Mouse (Mus musculus): ENCODE results near the gene Mtmr6. TPM values are rescaled to one million over a fixed set of nuclear protein-coding genes. Genes with fewer than 3 reads are reported as not detected.

Gene Mtmr6
- polyA plus RNA-seq (2012; rRNA removed) = 9.5 and 10.2 TPM in 2 replicates

DNA sequence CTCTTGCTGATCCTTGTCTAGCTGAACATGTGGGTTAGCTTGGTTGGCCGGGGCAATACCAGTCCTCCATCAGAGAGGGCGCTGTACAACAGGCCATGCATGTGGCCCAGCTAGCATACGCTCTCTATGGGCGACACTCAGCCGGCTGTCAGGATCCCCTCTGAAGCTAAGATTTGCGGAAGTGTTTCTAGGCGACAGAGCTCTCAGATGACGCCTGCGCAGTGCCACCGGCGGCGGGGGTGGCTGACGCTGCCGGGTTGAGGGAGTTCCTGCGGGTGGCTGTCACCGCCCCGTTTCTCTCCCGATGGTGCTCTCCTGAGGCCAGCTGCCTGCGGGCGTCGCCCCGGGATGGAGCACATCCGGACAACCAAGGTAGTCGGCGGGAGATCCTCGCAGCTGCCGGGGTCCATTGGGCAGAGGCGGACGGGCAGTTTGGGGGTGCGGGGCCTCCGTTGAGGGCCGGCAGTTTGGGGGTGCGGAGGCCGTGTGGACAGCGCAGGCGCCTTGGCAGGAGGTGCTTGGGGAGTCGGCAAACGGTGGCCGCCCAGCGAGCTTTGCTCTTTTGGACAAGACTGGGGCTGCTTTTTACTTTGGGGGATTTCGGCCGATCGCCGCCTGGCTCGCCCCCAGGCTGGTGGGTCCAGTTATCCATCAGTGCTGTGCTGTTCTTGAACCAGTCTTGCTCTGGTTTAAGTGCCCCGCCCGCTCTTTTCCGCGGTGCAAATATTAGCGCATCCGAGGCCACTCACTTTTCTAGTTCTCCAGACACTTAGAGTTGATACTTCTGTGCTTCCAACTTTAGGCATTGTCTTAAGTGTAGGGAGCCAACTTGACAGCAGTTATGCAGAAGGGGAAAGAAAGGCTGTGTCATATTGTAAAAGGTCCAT lies at the start of gene Mtmr6:
Gene Mtmr6, plus strand, starts transcription at position 239 of the 887 bp plus-strand sequence.
- TF ChIP-seq CTCF (IDR thresholded peaks at IDR 0.05; ENCODE audit: extremely low read depth, insufficient read depth, insufficient read length, insufficient replicate concordance) (peak; percentile 92; the same call in 1 of the 2 replicates), POLR2A (IDR thresholded peaks at IDR 0.05; ENCODE audit: low read depth, low read length) (peak; percentile 60; the same call in 1 of the 2 replicates)
- H3K27me3 ChIP-seq (ENCODE audit: control insufficient read depth, insufficient read depth, low read length) = no peaks in the 10 kb centered on the region
- peak within 1 kb of the TSS; percentile 97 for H3K4me3 ChIP-seq (ENCODE audit: extremely low read depth, insufficient read depth, insufficient read length)
- peak; percentile 91 to 98 for DNase-seq (ENCODE audit: low read depth in 1 of 2, low spot score in 2 of 2)
- no peaks in the 10 kb centered on the region for H3K36me3 ChIP-seq (ENCODE audit: control insufficient read depth, insufficient read depth, low read length)
- peaks cover 4% of the 10 kb centered on the region; the same call in 1 of the 2 replicates for H3K4me1 ChIP-seq (ENCODE audit: control insufficient read depth, insufficient read depth, insufficient read length)
- WGBS = under 1% methylated on average over 51 of the region's 51 CpGs
- peak within 1 kb of the TSS; percentile 91 for H3K27ac ChIP-seq (ENCODE audit: insufficient read depth, low read length)

DNA sequence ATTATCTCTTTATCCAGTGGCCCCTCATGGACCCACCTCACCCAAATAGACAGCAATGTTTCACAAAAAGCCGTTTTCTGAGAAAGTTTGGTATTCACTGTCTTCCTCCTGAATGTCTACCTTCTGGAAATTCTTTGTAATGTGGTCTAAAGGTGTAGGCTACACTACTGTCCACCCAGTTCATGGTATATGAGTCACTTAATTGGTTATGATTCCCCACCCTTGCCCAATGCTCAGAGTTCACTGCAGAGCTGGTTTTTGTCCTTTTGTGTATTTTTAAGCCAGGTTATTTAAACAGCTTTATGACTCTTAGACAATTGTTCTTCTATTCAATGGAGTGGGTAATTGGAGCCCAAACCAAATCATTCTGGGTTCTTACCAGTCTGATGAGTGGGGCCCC lies 48.9 kb upstream of the Mtmr6 start:
- 90% methylated on average over 1 of the region's 1 CpGs for WGBS
- no peak for TF ChIP-seq POLR2A (IDR thresholded peaks at IDR 0.05; ENCODE audit: low read depth, low read length)
- no peak for TF ChIP-seq CTCF (IDR thresholded peaks at IDR 0.05; ENCODE audit: extremely low read depth, insufficient read depth, insufficient read length, insufficient replicate concordance)
- no peak for DNase-seq (ENCODE audit: low read depth in 1 of 2, low spot score in 2 of 2)
- no peak overlapping the region for H3K27ac ChIP-seq (ENCODE audit: insufficient read depth, low read length)
- peaks cover 7% of the 10 kb centered on the region; the same call in 1 of the 2 replicates for H3K36me3 ChIP-seq (ENCODE audit: control insufficient read depth, insufficient read depth, low read length)
- H3K27me3 ChIP-seq (ENCODE audit: control insufficient read depth, insufficient read depth, low read length) = no peaks in the 10 kb centered on the region
- no peak overlapping the region for H3K4me3 ChIP-seq (ENCODE audit: extremely low read depth, insufficient read depth, insufficient read length)
- no peaks in the 10 kb centered on the region for H3K4me1 ChIP-seq (ENCODE audit: control insufficient read depth, insufficient read depth, insufficient read length)

- H3K27ac ChIP-seq (ENCODE audit: insufficient read depth, low read length) = no peak overlapping the region
- no peaks in the 10 kb centered on the region for H3K27me3 ChIP-seq (ENCODE audit: control insufficient read depth, insufficient read depth, low read length)
- no peak for DNase-seq (ENCODE audit: low read depth in 1 of 2, low spot score in 2 of 2)
- H3K4me1 ChIP-seq (ENCODE audit: control insufficient read depth, insufficient read depth, insufficient read length) = no peaks in the 10 kb centered on the region
- WGBS = 97% methylated on average over 4 of the region's 4 CpGs
- H3K4me3 ChIP-seq (ENCODE audit: extremely low read depth, insufficient read depth, insufficient read length) = no peak overlapping the region
- H3K36me3 ChIP-seq (ENCODE audit: control insufficient read depth, insufficient read depth, low read length) = peaks cover 11% of the 10 kb centered on the region
- TF ChIP-seq CTCF (IDR thresholded peaks at IDR 0.05; ENCODE audit: extremely low read depth, insufficient read depth, insufficient read length, insufficient replicate concordance) (no peak), POLR2A (IDR thresholded peaks at IDR 0.05; ENCODE audit: low read depth, low read length) (no peak)
Measured at GRCm38 (mm10) chr14:60217616-60218015, 47.4 kb upstream of the Mtmr6 start.

DNA sequence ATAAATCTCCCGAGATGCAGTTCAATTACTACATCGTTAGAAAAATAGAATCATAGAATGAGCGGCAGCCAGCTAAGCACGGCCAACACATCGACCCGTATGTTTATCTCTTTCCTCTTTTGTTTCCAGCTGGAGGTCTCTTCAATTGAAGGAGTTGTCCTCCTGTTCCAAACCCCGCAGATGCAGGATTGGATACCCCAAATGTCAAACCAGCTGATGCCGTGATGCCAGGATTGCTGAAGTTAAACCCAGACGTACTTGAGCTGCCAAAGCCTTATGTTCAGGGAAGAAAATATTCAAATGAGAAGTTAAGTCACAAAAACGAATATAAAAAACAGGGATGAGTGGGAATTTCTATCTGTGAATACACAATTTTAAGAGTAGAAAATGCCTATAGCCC lies 45.1 kb upstream of the Mtmr6 start:
- no peak overlapping the region for H3K4me3 ChIP-seq (ENCODE audit: extremely low read depth, insufficient read depth, insufficient read length)
- H3K27ac ChIP-seq (ENCODE audit: insufficient read depth, low read length) = no peak overlapping the region
- no peaks in the 10 kb centered on the region for H3K4me1 ChIP-seq (ENCODE audit: control insufficient read depth, insufficient read depth, insufficient read length)
- DNase-seq (ENCODE audit: low read depth in 1 of 2, low spot score in 2 of 2) = no peak
- WGBS = 96% methylated on average over 10 of the region's 10 CpGs
- TF ChIP-seq CTCF (IDR thresholded peaks at IDR 0.05; ENCODE audit: extremely low read depth, insufficient read depth, insufficient read length, insufficient replicate concordance) (no peak), POLR2A (IDR thresholded peaks at IDR 0.05; ENCODE audit: low read depth, low read length) (no peak)
- no peaks in the 10 kb centered on the region for H3K27me3 ChIP-seq (ENCODE audit: control insufficient read depth, insufficient read depth, low read length)
- peaks cover 15% of the 10 kb centered on the region for H3K36me3 ChIP-seq (ENCODE audit: control insufficient read depth, insufficient read depth, low read length)

DNA sequence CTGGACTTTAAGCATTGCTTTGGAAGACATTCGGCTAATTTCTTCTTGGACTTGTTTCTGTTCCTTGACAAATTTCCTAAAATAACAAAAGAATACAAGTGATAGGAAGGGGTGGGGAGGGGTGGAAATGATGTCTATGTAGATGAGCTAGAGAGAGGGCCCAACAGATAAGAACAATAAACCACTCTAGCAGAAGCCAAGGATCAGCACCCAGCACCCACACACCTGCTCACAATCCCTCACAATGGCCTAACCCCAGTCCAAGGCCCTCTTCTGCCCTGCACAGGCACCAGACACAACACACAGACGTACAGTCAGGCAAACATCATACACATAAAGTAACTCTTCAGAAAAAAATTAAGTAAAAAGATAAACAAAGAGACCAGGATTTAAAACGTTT lies 26.5 kb upstream of the Mtmr6 start:
- H3K4me3 ChIP-seq (ENCODE audit: extremely low read depth, insufficient read depth, insufficient read length) = no peak overlapping the region
- no peaks in the 10 kb centered on the region for H3K4me1 ChIP-seq (ENCODE audit: control insufficient read depth, insufficient read depth, insufficient read length)
- H3K27ac ChIP-seq (ENCODE audit: insufficient read depth, low read length) = no peak overlapping the region
- no peak for DNase-seq (ENCODE audit: low read depth in 1 of 2, low spot score in 2 of 2)
- 88% methylated on average over 3 of the region's 3 CpGs for WGBS
- peaks cover 23% of the 10 kb centered on the region for H3K36me3 ChIP-seq (ENCODE audit: control insufficient read depth, insufficient read depth, low read length)
- TF ChIP-seq POLR2A (IDR thresholded peaks at IDR 0.05; ENCODE audit: low read depth, low read length) (no peak), CTCF (IDR thresholded peaks at IDR 0.05; ENCODE audit: extremely low read depth, insufficient read depth, insufficient read length, insufficient replicate concordance) (no peak)
- no peaks in the 10 kb centered on the region for H3K27me3 ChIP-seq (ENCODE audit: control insufficient read depth, insufficient read depth, low read length)

DNA sequence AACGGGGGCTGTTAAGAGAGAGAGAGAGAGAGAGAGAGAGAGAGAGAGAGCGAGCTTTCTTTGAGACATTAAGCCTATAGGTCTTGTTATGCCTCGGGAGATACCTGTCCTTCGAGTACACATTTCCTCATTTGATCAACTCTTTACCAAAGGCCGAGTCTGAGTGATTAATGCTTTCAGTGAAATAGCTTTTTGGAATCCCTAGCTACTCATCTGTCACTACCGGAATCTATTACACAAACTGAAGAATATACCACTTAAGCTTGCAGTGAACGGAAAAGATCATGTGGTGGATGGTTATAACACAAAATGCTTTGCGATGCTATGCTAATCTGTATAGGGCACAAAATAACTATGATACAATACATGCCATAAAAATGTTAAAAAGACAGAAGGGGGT lies 14.7 kb upstream of the Mtmr6 start:
- peaks cover 10% of the 10 kb centered on the region for H3K4me1 ChIP-seq (ENCODE audit: control insufficient read depth, insufficient read depth, insufficient read length)
- no peak for DNase-seq (ENCODE audit: low read depth in 1 of 2, low spot score in 2 of 2)
- H3K27me3 ChIP-seq (ENCODE audit: control insufficient read depth, insufficient read depth, low read length) = no peaks in the 10 kb centered on the region
- H3K27ac ChIP-seq (ENCODE audit: insufficient read depth, low read length) = no peak overlapping the region
- 4% methylated on average over 8 of the region's 8 CpGs for WGBS
- TF ChIP-seq POLR2A (IDR thresholded peaks at IDR 0.05; ENCODE audit: low read depth, low read length) = no peak
- no peak for TF ChIP-seq CTCF (IDR thresholded peaks at IDR 0.05; ENCODE audit: extremely low read depth, insufficient read depth, insufficient read length, insufficient replicate concordance)
- peaks cover 1% of the 10 kb centered on the region; the same call in 1 of the 2 replicates for H3K36me3 ChIP-seq (ENCODE audit: control insufficient read depth, insufficient read depth, low read length)
- peak overlapping the region; percentile 25; the same call in 1 of the 2 replicates for H3K4me3 ChIP-seq (ENCODE audit: extremely low read depth, insufficient read depth, insufficient read length)

DNA sequence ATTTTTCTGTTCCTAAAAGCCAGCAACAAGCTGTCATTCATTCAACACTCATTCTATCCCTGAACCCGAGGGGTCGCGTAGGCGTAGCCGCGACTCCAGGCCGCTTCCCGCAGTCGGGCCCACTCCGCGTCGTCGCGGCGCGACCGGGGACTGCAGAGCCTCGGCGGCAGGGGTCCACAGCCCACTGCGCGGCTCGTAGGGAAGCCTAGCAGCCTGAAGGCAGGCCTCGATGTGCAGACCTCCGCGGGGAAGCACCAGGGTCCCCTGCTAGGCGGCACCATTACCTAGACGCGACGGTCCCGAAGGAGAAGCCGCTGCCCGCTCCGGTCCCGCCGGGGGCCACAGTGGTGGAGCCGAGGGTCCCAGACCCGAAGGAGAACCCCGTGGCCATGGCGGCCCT lies 14.1 kb upstream of the Mtmr6 start:
- WGBS = under 1% methylated on average over 39 of the region's 39 CpGs
- no peaks in the 10 kb centered on the region for H3K27me3 ChIP-seq (ENCODE audit: control insufficient read depth, insufficient read depth, low read length)
- DNase-seq (ENCODE audit: low read depth in 1 of 2, low spot score in 2 of 2) = no peak
- no peaks in the 10 kb centered on the region; the same call in 1 of the 2 replicates for H3K36me3 ChIP-seq (ENCODE audit: control insufficient read depth, insufficient read depth, low read length)
- peak overlapping the region; percentile 78 for H3K27ac ChIP-seq (ENCODE audit: insufficient read depth, low read length)
- TF ChIP-seq POLR2A (IDR thresholded peaks at IDR 0.05; ENCODE audit: low read depth, low read length) (no peak), CTCF (IDR thresholded peaks at IDR 0.05; ENCODE audit: extremely low read depth, insufficient read depth, insufficient read length, insufficient replicate concordance) (no peak)
- H3K4me3 ChIP-seq (ENCODE audit: extremely low read depth, insufficient read depth, insufficient read length) = peak overlapping the region; percentile 73
- H3K4me1 ChIP-seq (ENCODE audit: control insufficient read depth, insufficient read depth, insufficient read length) = peaks cover 10% of the 10 kb centered on the region

Measured in spleen, adult 2 months (tissue).